ENCODE assay signal across 15 mouse cellular contexts in the genomic region with DNA sequence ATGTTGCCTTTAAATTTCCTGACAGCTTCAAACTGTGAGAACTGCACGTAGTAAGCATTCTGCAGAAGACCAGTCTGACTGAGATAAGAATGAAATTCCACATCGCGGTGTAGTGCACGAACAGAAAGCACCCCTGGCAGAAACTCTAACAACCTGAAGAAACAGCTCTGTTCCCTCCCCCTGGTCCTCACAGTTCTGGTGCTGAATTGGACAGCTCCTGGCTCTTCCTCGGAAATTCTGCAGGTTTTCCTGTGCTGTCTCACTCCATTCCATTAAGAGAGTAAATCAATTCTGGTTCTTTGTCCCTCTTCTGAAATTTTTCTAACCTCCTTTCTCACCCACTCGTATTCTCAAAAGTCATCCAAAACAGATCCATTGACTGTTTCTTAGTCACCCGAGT. TPM values are rescaled to one million over a fixed set of nuclear protein-coding genes. Genes with fewer than 3 reads are reported as not detected.
DNase-seq lines count a peak whose midpoint lies in the region; TF ChIP-seq lines count a peak whose summit lies in the region.
"Had no signal": no experiment of that assay in that cellular context is flagged by ENCODE, and none has a peak within 500 bp of the region (broad histone marks: within the 10 kb centered on the region; RNA-seq: fewer than 3 reads in every experiment).

No protein-coding gene starts in this region.

- H3K36me3 ChIP-seq in kidney, adult 2 months (ENCODE audit: control insufficient read depth, insufficient read depth, low read length), result no peaks in the 10 kb centered on the region
- no peaks in the 10 kb centered on the region for H3K36me3 ChIP-seq in MEL (ENCODE audit: control insufficient read depth in 1 of 2, insufficient read depth in 2 of 2, low read length in 2 of 2)
- H3K36me3 ChIP-seq: embryonic facial prominence, embryonic 15.5 days; midbrain, embryonic 10.5 days had no signal

- 30% methylated on average over 7 of the region's 7 CpGs for WGBS in kidney, adult 2 months

- H3K4me1 ChIP-seq in kidney, adult 2 months (ENCODE audit: control insufficient read depth, insufficient read depth, low read length), result no peaks in the 10 kb centered on the region
- H3K4me1 ChIP-seq in MEL (ENCODE audit: control insufficient read depth in 1 of 2, insufficient read depth in 2 of 2, low read length in 2 of 2), result no peaks in the 10 kb centered on the region
- H3K4me1 ChIP-seq: embryonic facial prominence, embryonic 15.5 days had no signal

- TF ChIP-seq CTCF in kidney, adult 2 months (conservative IDR thresholded peaks at IDR 0.05; ENCODE audit: insufficient read depth, insufficient read length, low read depth, low read length), result no peak
- TF ChIP-seq CTCF in MEL (IDR thresholded peaks at IDR 0.05 in 2 of 3, conservative IDR thresholded peaks at IDR 0.05 in 1 of 3; ENCODE audit: control insufficient read depth in 1 of 3, insufficient read depth in 1 of 3, low read depth in 2 of 3, low read length in 3 of 3, poor library complexity in 1 of 3, severe bottlenecking in 1 of 3), result no peak

- TF ChIP-seq RAD21 in MEL (IDR thresholded peaks at IDR 0.05; ENCODE audit: low read depth, low read length), result no peak

- no peak for TF ChIP-seq EP300 in MEL (IDR thresholded peaks at IDR 0.05; ENCODE audit: low read depth in 1 of 2, low read length in 2 of 2)

- no peak for TF ChIP-seq POLR2A in kidney, adult 2 months (IDR thresholded peaks at IDR 0.05; ENCODE audit: low read depth, low read length)
- TF ChIP-seq POLR2A in MEL (IDR thresholded peaks at IDR 0.05; ENCODE audit: control insufficient read depth in 1 of 2, insufficient read depth in 1 of 2, low read depth in 1 of 2, low read length in 2 of 2, poor library complexity in 1 of 2), result no peak

- no peak overlapping the region for H3K27ac ChIP-seq in kidney, adult 2 months (ENCODE audit: insufficient read depth, low read depth, low read length)
- no peak overlapping the region for H3K27ac ChIP-seq in MEL (ENCODE audit: control insufficient read depth, low read depth, low read length)
- H3K27ac ChIP-seq: embryonic facial prominence, embryonic 15.5 days; layer of hippocampus, adult 2 months; midbrain, embryonic 10.5 days had no signal

- H3K9me3 ChIP-seq in MEL (replicated peaks; ENCODE audit: insufficient read depth, low read length), result no peaks in the 10 kb centered on the region
- H3K9me3 ChIP-seq: embryonic facial prominence, embryonic 15.5 days; midbrain, embryonic 10.5 days had no signal

- no peak overlapping the region for H3K9ac ChIP-seq in MEL (ENCODE audit: control insufficient read depth, low read depth, low read length, poor library complexity, severe bottlenecking)
- H3K9ac ChIP-seq: embryonic facial prominence, embryonic 15.5 days had no signal

- H3K79me2 ChIP-seq in MEL (ENCODE audit: control insufficient read depth, insufficient read depth, low read length, poor library complexity), result no peaks in the 10 kb centered on the region

- H3K27me3 ChIP-seq in kidney, adult 2 months (replicated peaks; ENCODE audit: control insufficient read depth, insufficient read depth, low read length), result no peaks in the 10 kb centered on the region
- no peaks in the 10 kb centered on the region for H3K27me3 ChIP-seq in MEL (ENCODE audit: control insufficient read depth in 1 of 2, insufficient read depth in 2 of 2, low read length in 2 of 2)
- H3K27me3 ChIP-seq: embryonic facial prominence, embryonic 15.5 days had no signal

- no peak overlapping the region for H3K4me3 ChIP-seq in kidney, adult 2 months (ENCODE audit: insufficient read depth, low read depth, low read length)
- no peak overlapping the region for H3K4me3 ChIP-seq in MEL (ENCODE audit: control insufficient read depth in 1 of 2, insufficient read depth in 1 of 2, low read depth in 2 of 2, low read length in 2 of 2)
- H3K4me3 ChIP-seq: embryonic facial prominence, embryonic 15.5 days; layer of hippocampus, adult 2 months; midbrain, embryonic 10.5 days had no signal

- peak; percentile 50 for DNase-seq in kidney, postnatal 10 days
- no peak for DNase-seq in kidney, adult 2 months
- peak; percentile 18 for DNase-seq in ES-CJ7 (ENCODE audit: low read depth, low spot score)
- DNase-seq in MEL (ENCODE audit: low read depth, low spot score), result peak; percentile 18
- DNase-seq in forelimb bud, embryonic 11.5 days (ENCODE audit: low read depth, low spot score), result peak; percentile 59
- DNase-seq in thymus, postnatal 25 days, result no peak
- no peak for DNase-seq in layer of hippocampus, adult 18-20 months (ENCODE audit: low spot score in 2 of 2)
- DNase-seq in layer of hippocampus, adult 8-10 months (ENCODE audit: low spot score in 2 of 2), result no peak
- DNase-seq: cerebellum, adult 18-20 months had no signal

TF ChIP-seq in MEL, 35 proteins besides CTCF, POLR2A, EP300 and RAD21:
- no peak for TF ChIP-seq GABPA (IDR thresholded peaks at IDR 0.05; ENCODE audit: low read depth, low read length)
- TF ChIP-seq MAZ (IDR thresholded peaks at IDR 0.05; ENCODE audit: low read depth, low read length), result no peak
- no peak for TF ChIP-seq CHD2 (IDR thresholded peaks at IDR 0.05; ENCODE audit: low read length)
- no peak for TF ChIP-seq RCOR1 (IDR thresholded peaks at IDR 0.05; ENCODE audit: low read depth, low read length)
- TF ChIP-seq HCFC1 (IDR thresholded peaks at IDR 0.05; ENCODE audit: low read depth, low read length), result no peak
- TF ChIP-seq UBTF (IDR thresholded peaks at IDR 0.05; ENCODE audit: borderline replicate concordance, insufficient read depth, low read depth, low read length), result no peak
- no peak for TF ChIP-seq USF1 (IDR thresholded peaks at IDR 0.05; ENCODE audit: low read depth, low read length)
- TF ChIP-seq JUND (IDR thresholded peaks at IDR 0.05; ENCODE audit: low read depth, low read length), result no peak
- no peak for TF ChIP-seq KAT2A (conservative IDR thresholded peaks at IDR 0.05; ENCODE audit: low read depth, low read length)
- TF ChIP-seq MAX (IDR thresholded peaks at IDR 0.05; ENCODE audit: low read length), result no peak
- TF ChIP-seq ZNF384 (IDR thresholded peaks at IDR 0.05; ENCODE audit: low read depth, low read length), result no peak
- no peak for TF ChIP-seq BHLHE40 (IDR thresholded peaks at IDR 0.05; ENCODE audit: borderline replicate concordance, low read depth, low read length)
- TF ChIP-seq MYC (IDR thresholded peaks at IDR 0.05; ENCODE audit: low read depth, low read length), result no peak
- TF ChIP-seq NELFE (IDR thresholded peaks at IDR 0.05; ENCODE audit: low read depth, low read length), result no peak
- no peak for TF ChIP-seq E2F4 (IDR thresholded peaks at IDR 0.05; ENCODE audit: borderline replicate concordance, low read depth, low read length)
- TF ChIP-seq ZC3H11A (IDR thresholded peaks at IDR 0.05; ENCODE audit: low read depth, low read length), result no peak
- TF ChIP-seq MAFK (IDR thresholded peaks at IDR 0.05; ENCODE audit: borderline replicate concordance, low read depth, low read length), result no peak
- TF ChIP-seq NRF1 (IDR thresholded peaks at IDR 0.05; ENCODE audit: insufficient read depth, low read depth, low read length, poor library complexity, severe bottlenecking), result no peak
- TF ChIP-seq CHD1 (IDR thresholded peaks at IDR 0.05; ENCODE audit: low read depth, low read length), result no peak
- no peak for TF ChIP-seq MEF2A (IDR thresholded peaks at IDR 0.05; ENCODE audit: extremely low read depth, insufficient replicate concordance, low read depth, low read length, poor library complexity, severe bottlenecking)
TF ChIP-seq in MEL: peak in this region for 0.

RNA-seq across cellular contexts. Expression of a gene that starts 43.6 kb away (rescaled TPM):
- polyA plus RNA-seq in kidney, adult 2 months (2012; rRNA removed), result not detected in 2 replicates
- not detected in 2 replicates for total RNA-seq in MEL (2012; rRNA removed)
- polyA plus RNA-seq in MEL (2012; ENCODE audit: insufficient read depth in 1 of 2, insufficient read length in 2 of 2, low read depth in 1 of 2, low replicate concordance in 2 of 2, missing spikeins in 1 of 2), result not detected
- 1 to 10 TPM; 1.6 to 1.7 TPM for total RNA-seq in layer of hippocampus, adult 18-20 months (2021)
- total RNA-seq in layer of hippocampus, adult 8-10 months (2022), result 1 to 10 TPM; 2.1 to 4.2 (median 2.6) TPM
- total RNA-seq: adrenal gland, adult 18-20 months; heart, adult 18-20 months; neutrophil, adult 5-6 weeks had no signal

Comparison
In these comparisons a context has a peak if more than half of its experiments do, and no peak if none do; other contexts are left out.
1. DNase-seq: peak in kidney, postnatal 10 days (single experiment), ES-CJ7 (single experiment), MEL (single experiment) and forelimb bud, embryonic 11.5 days (single experiment); none in kidney, adult 2 months (single experiment), thymus, postnatal 25 days (single experiment), layer of hippocampus, adult 18-20 months (0 of 2) and layer of hippocampus, adult 8-10 months (0 of 2).